Mouse (Mus musculus): Measurements from ENCODE around the gene Rmnd5a. TPM values are rescaled to one million over a fixed set of nuclear protein-coding genes. Genes with fewer than 3 reads are reported as not detected.

Gene Rmnd5a
- 73.3 TPM for polyA plus RNA-seq (2015; fragmentation: Illumina TruSeq; extraction: RNeasy Lipid Tissue Mini Kit (QIAGEN cat#74804); ENCODE audit: low read depth, low replicate concordance)

DNA sequence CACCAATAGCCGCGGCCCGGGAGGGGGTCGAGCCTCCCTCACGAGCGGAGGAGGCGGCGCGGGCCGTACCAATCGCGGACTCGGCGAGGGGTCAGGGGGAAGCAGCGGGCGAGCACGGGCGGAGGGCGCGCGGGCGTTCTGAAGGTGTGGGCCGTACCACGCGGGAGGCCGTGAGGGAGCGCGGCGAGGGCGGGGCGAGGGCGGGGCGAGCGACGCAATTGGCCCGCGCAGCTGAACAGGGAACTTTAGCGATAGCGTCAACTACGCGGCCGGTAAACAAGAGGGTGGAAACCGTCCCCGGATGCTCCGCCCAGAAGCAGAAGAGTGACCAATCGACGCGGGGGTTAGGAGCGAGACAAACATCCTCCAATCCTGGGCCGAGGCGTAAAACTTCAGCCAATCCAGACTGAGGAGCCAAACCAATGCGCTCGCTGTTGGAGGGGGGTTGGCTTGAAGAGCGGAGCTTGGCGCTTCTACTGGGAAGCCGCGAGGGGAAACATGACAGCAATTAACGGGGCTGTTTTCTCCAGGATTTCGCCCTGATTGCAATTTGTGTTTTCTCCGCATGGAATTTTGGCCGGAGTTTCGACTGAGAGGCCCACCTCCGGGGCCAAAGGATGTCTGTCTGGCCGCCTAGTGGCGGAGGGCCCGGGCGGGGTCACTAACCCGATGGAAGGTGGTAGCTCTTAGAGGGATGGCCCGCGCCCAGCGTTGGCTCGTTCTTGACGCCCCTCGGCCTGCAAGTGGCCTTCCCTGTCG is at the start of gene Rmnd5a:
TSS of gene Rmnd5a (minus strand) at position 146 of the 759 bp plus-strand sequence.

GRCm38 (mm10) chr6:71373249-71373775 is 67.1 kb downstream of the Rmnd5a start, which contains the start of gene Cd8a:
Gene Cd8a (plus strand): TSS chr6:71373427.

Other genes with a start within 250 kb of the Rmnd5a start
- 1.5 TPM for gene Fabp1, start 240.8 kb downstream of the Rmnd5a start, polyA plus RNA-seq (2015; fragmentation: Illumina TruSeq; extraction: RNeasy Lipid Tissue Mini Kit (QIAGEN cat#74804); ENCODE audit: low read depth, low replicate concordance)
- 30.2 TPM for gene Krcc1, start 169.0 kb downstream of the Rmnd5a start, polyA plus RNA-seq (2015; fragmentation: Illumina TruSeq; extraction: RNeasy Lipid Tissue Mini Kit (QIAGEN cat#74804); ENCODE audit: low read depth, low replicate concordance)
- 2.6 TPM for gene Smyd1, start 118.4 kb downstream of the Rmnd5a start, polyA plus RNA-seq (2015; fragmentation: Illumina TruSeq; extraction: RNeasy Lipid Tissue Mini Kit (QIAGEN cat#74804); ENCODE audit: low read depth, low replicate concordance)
- gene Cd8b1, start 117.8 kb downstream of the Rmnd5a start, polyA plus RNA-seq (2015; fragmentation: Illumina TruSeq; extraction: RNeasy Lipid Tissue Mini Kit (QIAGEN cat#74804); ENCODE audit: low read depth, low replicate concordance), result not detected
- not detected for gene Cd8a, start 67.2 kb downstream of the Rmnd5a start, polyA plus RNA-seq (2015; fragmentation: Illumina TruSeq; extraction: RNeasy Lipid Tissue Mini Kit (QIAGEN cat#74804); ENCODE audit: low read depth, low replicate concordance)
- gene Rnf103, start 53.3 kb upstream of the Rmnd5a start, polyA plus RNA-seq (2015; fragmentation: Illumina TruSeq; extraction: RNeasy Lipid Tissue Mini Kit (QIAGEN cat#74804); ENCODE audit: low read depth, low replicate concordance), result 41.1 TPM
- 137 TPM for gene Chmp3, start 103.2 kb upstream of the Rmnd5a start, polyA plus RNA-seq (2015; fragmentation: Illumina TruSeq; extraction: RNeasy Lipid Tissue Mini Kit (QIAGEN cat#74804); ENCODE audit: low read depth, low replicate concordance)
- 38.3 TPM for gene Kdm3a, start 192.4 kb upstream of the Rmnd5a start, polyA plus RNA-seq (2015; fragmentation: Illumina TruSeq; extraction: RNeasy Lipid Tissue Mini Kit (QIAGEN cat#74804); ENCODE audit: low read depth, low replicate concordance)